Mouse (Mus musculus) embryonic facial prominence, embryonic 10.5 days (tissue): Measurements from ENCODE around the gene Csnk2a2. TPM values are rescaled to one million over a fixed set of nuclear protein-coding genes. Genes with fewer than 3 reads are reported as not detected.

Experiments used
- DNase-seq: peaks from one replicate; pipeline ENCODE4 v3.0.0-alpha.2; 2017; ENCODE audit warnings: low spot score
- H3K27ac ChIP-seq: fragments of 300-500 bp; sonication (generic); replicated peaks from 2 replicates; pipeline ENCODE4 v1.5.1; 2016; ENCODE audit warnings: mild to moderate bottlenecking
- H3K27me3 ChIP-seq: fragments of 300-500 bp; sonication (generic); replicated peaks from 2 replicates; pipeline ENCODE4 v1.6.1; 2016; ENCODE audit warnings: low read depth, mild to moderate bottlenecking; ENCODE audit not compliant: poor library complexity, severe bottlenecking
- H3K36me3 ChIP-seq: fragments of 300-500 bp; sonication (generic); replicated peaks from 2 replicates; pipeline ENCODE4 v1.6.1; 2016; ENCODE audit warnings: mild to moderate bottlenecking, moderate library complexity
- H3K4me1 ChIP-seq: fragments of 300-500 bp; sonication (generic); 2 replicates; pipeline ENCODE4 v1.6.1; 2016
- H3K4me3 ChIP-seq: fragments of 300-500 bp; sonication (generic); 2 replicates; pipeline ENCODE4 v1.5.1; 2016; ENCODE audit warnings: mild to moderate bottlenecking, moderate library complexity
- H3K9me3 ChIP-seq: fragments of 300-500 bp; sonication (generic); 2 replicates; pipeline ENCODE4 v1.6.1; 2016; ENCODE audit warnings: mild to moderate bottlenecking
- WGBS: fragments of 180-500 bp; shearing (Covaris S2); methylation state at CpG from one replicate; pipeline ENCODE4 v1.1.7; 2016; 5-methylcytosine and 5-hydroxymethylcytosine counted together
- polyA plus RNA-seq: library from polyadenylated mRNA; unstranded; fragments of >200 nt; fragmentation: Nextera tagmentation; extraction: Ambion mirVana; gene quantifications from 2 replicates; pipeline ENCODE4 v1.2.1, GENCODE M21; 2016

Csnk2a2 gene
- polyA plus RNA-seq, 1 experiment from 2014 or later: 15.2 TPM

DNA sequence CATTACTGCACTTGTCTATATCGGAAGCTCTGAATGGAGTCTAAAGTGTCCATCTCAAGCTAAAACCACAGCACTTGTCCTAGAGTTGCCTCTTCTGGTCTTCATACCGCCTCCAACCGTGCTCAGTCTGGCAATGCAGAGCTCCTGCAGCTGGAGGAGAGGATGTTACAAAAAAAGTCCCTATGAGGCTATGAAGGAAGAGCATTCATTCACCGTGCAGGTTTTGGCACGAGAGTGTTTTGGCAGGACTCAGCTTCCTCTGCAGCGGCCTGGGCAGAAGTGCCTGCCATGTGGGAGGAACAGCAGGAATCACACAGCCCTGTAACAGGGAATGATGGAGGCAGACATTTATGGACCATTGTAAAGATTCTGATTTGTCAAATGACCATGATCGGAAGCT lies 12.6 kb upstream of the Csnk2a2 start:
- Histone ChIP-seq H3K4me3 (no peak overlapping the region), H3K27me3 (no peaks in the 10 kb centered on the region), H3K9me3 (no peaks in the 10 kb centered on the region), H3K36me3 (no peaks in the 10 kb centered on the region), H3K27ac (no peak overlapping the region), H3K4me1 (no peaks in the 10 kb centered on the region)
- no peak for DNase-seq
- WGBS: 86% methylated on average over 7 of the region's 7 CpGs

DNA sequence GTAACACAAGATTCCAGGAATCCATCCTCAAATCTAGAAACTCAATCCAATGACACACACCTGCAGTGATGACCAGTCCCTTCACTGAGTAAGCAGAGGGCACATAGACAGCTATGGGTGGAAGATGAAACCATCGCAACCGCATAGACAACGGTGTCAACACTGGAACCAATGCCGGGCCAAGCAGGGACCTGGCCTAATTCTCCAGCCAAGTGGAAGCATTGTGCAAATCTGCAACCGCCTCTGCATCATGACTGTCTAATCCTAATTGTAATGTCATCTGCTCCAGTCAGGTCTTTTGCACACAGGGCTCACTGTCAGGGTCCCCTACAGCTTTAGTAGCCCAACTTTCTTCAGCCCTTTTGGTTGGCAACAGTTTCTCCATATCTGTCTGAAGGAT lies 10.6 kb upstream of the Csnk2a2 start:
- Histone ChIP-seq H3K4me3 (no peak overlapping the region), H3K9me3 (no peaks in the 10 kb centered on the region), H3K27ac (no peak overlapping the region), H3K36me3 (no peaks in the 10 kb centered on the region), H3K27me3 (no peaks in the 10 kb centered on the region), H3K4me1 (no peaks in the 10 kb centered on the region)
- DNase-seq: no peak
- WGBS: 95% methylated on average over 5 of the region's 5 CpGs

GRCm38 (mm10) chr8:95499266-95500064 lies 9.6 kb upstream of the Csnk2a2 start:
- WGBS: 81% methylated on average over 4 of the region's 4 CpGs
- no peak overlapping the region for H3K27ac ChIP-seq
- no peak for DNase-seq
- H3K4me1 ChIP-seq: no peaks in the 10 kb centered on the region
- H3K27me3 ChIP-seq: no peaks in the 10 kb centered on the region
- no peaks in the 10 kb centered on the region for H3K36me3 ChIP-seq
- H3K4me3 ChIP-seq: no peak overlapping the region
- no peaks in the 10 kb centered on the region for H3K9me3 ChIP-seq

GRCm38 (mm10) chr8:95497821-95498220 lies 8.0 kb upstream of the Csnk2a2 start:
- Histone ChIP-seq H3K4me3 (no peak overlapping the region), H3K4me1 (no peaks in the 10 kb centered on the region), H3K27me3 (no peaks in the 10 kb centered on the region), H3K27ac (no peak overlapping the region), H3K9me3 (no peaks in the 10 kb centered on the region), H3K36me3 (no peaks in the 10 kb centered on the region)
- no peak for DNase-seq
- WGBS: 86% methylated on average over 3 of the region's 3 CpGs

GRCm38 (mm10) chr8:95496420-95496819 lies 6.6 kb upstream of the Csnk2a2 start:
- no peaks in the 10 kb centered on the region for H3K9me3 ChIP-seq
- H3K36me3 ChIP-seq: no peaks in the 10 kb centered on the region
- DNase-seq: no peak
- no peaks in the 10 kb centered on the region for H3K4me1 ChIP-seq
- no peak overlapping the region for H3K27ac ChIP-seq
- H3K4me3 ChIP-seq: no peak overlapping the region
- WGBS: 51% methylated on average over 3 of the region's 3 CpGs
- H3K27me3 ChIP-seq: no peaks in the 10 kb centered on the region

GRCm38 (mm10) chr8:95495444-95495843 lies 5.6 kb upstream of the Csnk2a2 start:
- DNase-seq: no peak
- 84% methylated on average over 6 of the region's 6 CpGs for WGBS

GRCm38 (mm10) chr8:95492057-95492456 lies 2.2 kb upstream of the Csnk2a2 start:
- Histone ChIP-seq H3K27me3 (no peaks in the 10 kb centered on the region), H3K4me3 (no peak overlapping the region), H3K27ac (no peak overlapping the region), H3K36me3 (0 out of 2 replicates have a peak, but pooled peaks cover under 1% of the 10 kb centered on the region), H3K9me3 (no peaks in the 10 kb centered on the region), H3K4me1 (peaks cover 17% of the 10 kb centered on the region)
- no peak for DNase-seq
- 68% methylated on average over 4 of the region's 4 CpGs for WGBS

More at GRCm38 (mm10) chr8:95495444-95495843, 5.6 kb upstream of the Csnk2a2 start:
- Histone ChIP-seq H3K9me3 (no peaks in the 10 kb centered on the region), H3K36me3 (no peaks in the 10 kb centered on the region), H3K4me3 (no peak overlapping the region), H3K27ac (no peak overlapping the region), H3K4me1 (no peaks in the 10 kb centered on the region), H3K27me3 (no peaks in the 10 kb centered on the region)

- Histone ChIP-seq H3K27me3 (no peaks in the 10 kb centered on the region), H3K4me1 (peaks cover 19% of the 10 kb centered on the region), H3K4me3 (peak overlapping the region; percentile 99), H3K27ac (peak overlapping the region; percentile 92), H3K36me3 (peaks cover 33% of the 10 kb centered on the region), H3K9me3 (no peaks in the 10 kb centered on the region)
- under 1% methylated on average over 41 of the region's 42 CpGs for WGBS
- DNase-seq: peak; percentile 91
Measured at GRCm38 (mm10) chr8:95488698-95489332, 1.0 kb downstream of the Csnk2a2 start.

DNA sequence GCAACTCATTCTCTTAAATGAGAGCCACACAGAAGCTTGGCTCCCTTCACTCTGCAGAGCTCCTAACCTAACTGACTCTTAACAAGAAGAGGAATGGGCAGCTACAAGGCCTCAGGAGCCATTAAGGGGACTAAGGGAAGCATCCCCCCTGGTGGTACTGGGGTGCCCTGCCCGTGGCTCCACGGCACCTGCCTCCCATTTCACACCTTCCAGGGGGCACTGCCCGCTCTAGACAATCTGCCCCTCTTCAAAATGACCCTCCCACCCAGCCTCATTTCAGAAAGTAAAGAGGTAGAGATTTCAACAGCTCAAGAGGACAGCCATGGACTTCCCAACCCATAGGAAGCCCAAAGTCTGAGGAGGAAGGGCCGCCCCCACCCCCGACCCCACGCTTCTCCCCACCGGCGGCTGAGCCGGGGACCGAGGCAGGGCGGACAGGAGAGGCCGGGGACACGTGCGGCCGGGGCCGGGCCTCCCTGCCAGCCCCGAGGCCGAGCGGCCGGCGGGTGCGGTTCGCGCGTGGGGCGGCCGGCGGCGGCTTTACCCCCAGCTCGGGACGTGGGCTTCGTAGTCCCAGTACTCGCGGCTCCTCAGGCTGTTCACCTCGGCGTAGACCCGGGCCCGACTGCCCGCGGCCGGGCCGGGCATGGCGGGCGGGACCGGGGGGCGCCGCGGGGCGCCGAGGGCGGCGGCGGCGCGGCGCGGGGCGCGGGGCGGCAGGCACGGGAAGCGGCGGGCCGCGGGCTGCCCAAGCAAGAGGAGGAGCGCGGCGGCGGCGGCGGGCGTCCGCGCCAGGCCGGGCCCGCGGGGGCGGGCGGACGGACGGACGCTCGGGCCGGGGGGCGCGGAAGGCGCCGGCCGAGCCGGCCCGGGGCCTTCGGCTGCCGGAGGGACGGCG lies 1.8 kb downstream of the Csnk2a2 start:
- no peaks in the 10 kb centered on the region for H3K9me3 ChIP-seq
- H3K36me3 ChIP-seq: peaks cover 41% of the 10 kb centered on the region
- H3K27me3 ChIP-seq: no peaks in the 10 kb centered on the region
- WGBS: 8% methylated on average over 91 of the region's 95 CpGs
- peak; percentile 33 for DNase-seq
- peaks cover 19% of the 10 kb centered on the region for H3K4me1 ChIP-seq
- H3K4me3 ChIP-seq: peak overlapping the region; percentile 99
- H3K27ac ChIP-seq: peak overlapping the region; percentile 92

DNA sequence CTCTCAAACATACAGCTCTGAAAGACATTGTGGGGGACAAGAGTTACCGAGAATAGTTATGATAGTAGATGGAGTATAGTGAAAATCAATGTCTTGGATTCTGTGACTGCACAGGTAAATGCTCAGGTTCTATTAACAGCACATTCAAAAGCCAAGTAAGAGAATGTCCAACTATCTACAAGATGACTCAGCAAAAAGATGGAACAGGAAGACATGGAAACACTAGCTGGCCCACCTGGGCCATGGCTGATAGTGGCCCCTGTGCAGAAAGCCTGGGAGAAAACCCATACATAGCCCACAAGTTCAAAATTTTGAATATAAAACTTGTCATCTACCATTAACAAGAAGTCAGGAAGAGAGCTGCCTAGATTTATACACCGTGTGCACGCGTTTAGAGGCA lies 19.8 kb downstream of the Csnk2a2 start:
- no peak overlapping the region for H3K4me3 ChIP-seq
- WGBS: 97% methylated on average over 4 of the region's 4 CpGs
- H3K9me3 ChIP-seq: no peaks in the 10 kb centered on the region
- no peak for DNase-seq
- H3K27me3 ChIP-seq: no peaks in the 10 kb centered on the region
- H3K27ac ChIP-seq: no peak overlapping the region
- no peaks in the 10 kb centered on the region for H3K4me1 ChIP-seq
- peaks cover 96% of the 10 kb centered on the region for H3K36me3 ChIP-seq

- no peaks in the 10 kb centered on the region for H3K9me3 ChIP-seq
- H3K27me3 ChIP-seq: no peaks in the 10 kb centered on the region
- no peak overlapping the region for H3K4me3 ChIP-seq
- no peak for DNase-seq
- no peaks in the 10 kb centered on the region for H3K4me1 ChIP-seq
- H3K27ac ChIP-seq: no peak overlapping the region
- 93% methylated on average over 3 of the region's 3 CpGs for WGBS
- peaks cover 96% of the 10 kb centered on the region for H3K36me3 ChIP-seq
Measured at GRCm38 (mm10) chr8:95468995-95469394, 20.8 kb downstream of the Csnk2a2 start.

DNA sequence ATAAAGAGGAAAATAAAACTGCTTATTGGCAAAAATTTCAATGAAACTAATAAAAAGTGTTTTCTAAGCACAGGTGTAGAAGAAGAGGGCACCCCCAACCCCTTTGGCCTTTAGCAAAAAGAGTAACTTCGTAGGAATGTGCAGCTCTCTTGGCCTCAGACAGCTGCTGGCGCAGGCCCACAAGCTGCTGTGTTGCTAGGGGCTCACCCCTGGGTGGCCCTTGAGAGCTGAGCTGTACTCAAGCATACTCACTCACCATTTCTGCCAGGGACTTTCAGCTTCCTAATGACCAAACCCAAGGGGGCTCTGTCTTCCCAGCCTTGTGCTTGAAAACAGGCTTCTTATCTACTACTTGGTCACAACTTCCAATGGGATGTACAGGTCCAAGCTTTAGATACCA lies 23.3 kb downstream of the Csnk2a2 start:
- no peak for DNase-seq
- Histone ChIP-seq H3K27ac (no peak overlapping the region), H3K9me3 (no peaks in the 10 kb centered on the region), H3K4me3 (no peak overlapping the region), H3K27me3 (no peaks in the 10 kb centered on the region), H3K4me1 (no peaks in the 10 kb centered on the region), H3K36me3 (peaks cover 96% of the 10 kb centered on the region)
- WGBS: 90% methylated on average over 2 of the region's 2 CpGs
